In the genomic region with DNA sequence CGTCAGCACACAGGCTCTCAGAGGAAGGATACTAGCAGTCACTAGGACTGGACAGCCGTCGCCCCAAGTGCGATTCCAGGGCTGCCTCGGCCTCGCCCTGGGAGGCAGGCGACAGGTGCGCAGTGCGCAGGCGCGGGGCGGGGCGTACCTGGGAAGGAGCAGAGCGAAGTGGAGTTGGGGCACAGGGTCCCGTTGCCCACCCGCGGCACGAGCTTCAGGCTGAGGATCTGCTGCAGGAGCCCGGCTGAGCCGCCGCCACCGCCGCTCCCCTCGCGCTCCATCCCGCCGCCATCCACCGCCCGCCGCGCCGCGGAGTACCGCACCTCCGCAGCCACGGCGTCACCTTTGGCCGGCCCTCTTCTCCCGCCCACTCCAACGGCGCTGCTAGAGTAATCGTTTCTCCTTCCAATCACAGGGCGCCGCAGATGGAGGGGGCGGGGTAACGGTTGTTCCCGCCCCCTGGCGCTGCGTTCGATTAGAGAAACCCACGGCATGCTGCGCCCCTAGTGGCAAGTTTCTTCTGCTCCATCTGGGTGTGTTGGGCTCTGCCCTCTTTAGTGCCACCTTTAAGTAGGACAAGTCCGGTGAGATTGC, we compare ENCODE assay signal across 8 mouse cellular contexts. TPM values are rescaled to one million over a fixed set of nuclear protein-coding genes. Genes with fewer than 3 reads are reported as not detected.
A peak's percentile ranks its signal among the peaks of the same experiment; 100 is the strongest.
DNase-seq lines count a peak whose midpoint lies in the region; ATAC-seq and TF ChIP-seq lines count a peak whose summit lies in the region.

Tmem170 (minus strand) TSS at position 396 of the 594 bp plus-strand sequence.

- ATAC-seq in common myeloid progenitor, adult 5-6 weeks (replicated peaks; ENCODE audit: low read depth, poor library complexity, severe bottlenecking), result peak; percentile 98
- peak; percentile 99 for ATAC-seq in hindbrain, postnatal 0 days
- ATAC-seq in megakaryocyte, adult 5-6 weeks (ENCODE audit: poor library complexity, severe bottlenecking), result peak; percentile 95

- no peaks in the 10 kb centered on the region for H3K36me3 ChIP-seq in hindbrain, postnatal 0 days (ENCODE audit: insufficient read depth, low read length)

- no peaks in the 10 kb centered on the region for H3K9me3 ChIP-seq in hindbrain, postnatal 0 days (ENCODE audit: low read length)

- under 1% methylated on average over 40 of the region's 53 CpGs for WGBS in hindbrain, postnatal 0 days

- H3K4me2 ChIP-seq in hindbrain, postnatal 0 days (ENCODE audit: low read depth, low read length), result peak within 1 kb of the TSS; percentile 70

- no peaks in the 10 kb centered on the region for H3K4me1 ChIP-seq in hindbrain, postnatal 0 days (ENCODE audit: insufficient read depth, low read length)

- peak; percentile 98 for TF ChIP-seq CTCF in gastrocnemius, adult 2 months (IDR thresholded peaks at IDR 0.05)
- peak; percentile 98 for TF ChIP-seq CTCF in hindbrain, postnatal 0 days (IDR thresholded peaks at IDR 0.05; ENCODE audit: low read depth)
- peak; percentile 99 for TF ChIP-seq CTCF in left cerebral cortex, adult 2 months (IDR thresholded peaks at IDR 0.05)

- intact Hi-C loops in gastrocnemius, adult 2 months (cut with DNase I), result loop anchor here (1.0 kb wide), 1 partner anchor 22 kb away; the partner anchor contains the start of gene Cfdp1
- intact Hi-C loops in left cerebral cortex, adult 2 months (cut with DNase I), result loop anchor here (2.0 kb wide), 1 partner anchor 22 kb away; the partner anchor contains the start of gene Cfdp1

- H3K27ac ChIP-seq in gastrocnemius, adult 2 months, result peak within 1 kb of the TSS; percentile 92
- peak within 1 kb of the TSS; percentile 69 for H3K27ac ChIP-seq in hindbrain, postnatal 0 days
- peak within 1 kb of the TSS; percentile 90 for H3K27ac ChIP-seq in left cerebral cortex, adult 2 months

- H3K27me3 ChIP-seq in hindbrain, postnatal 0 days (ENCODE audit: insufficient read depth, low read length), result no peaks in the 10 kb centered on the region

- DNase-seq in ZHBTc4 (ENCODE audit: low read depth, low spot score), result peak; percentile 99
- DNase-seq in gastrocnemius, adult 2 months, result peak; percentile 98
- DNase-seq in hindbrain, postnatal 0 days (ENCODE audit: low spot score), result peak; percentile 99
- peak; percentile 97 to 98 for DNase-seq in left cerebral cortex, adult 2 months (ENCODE audit: extremely low spot score in 1 of 2, low spot score in 2 of 2)
- peak; percentile 97 to 99 for DNase-seq in right cerebral cortex, adult 2 months (ENCODE audit: low spot score in 2 of 2)
- peak; percentile 98 for DNase-seq in urinary bladder, postnatal 14 days (ENCODE audit: low spot score)

- peak within 1 kb of the TSS; percentile 99 for H3K4me3 ChIP-seq in gastrocnemius, adult 2 months
- H3K4me3 ChIP-seq in hindbrain, postnatal 0 days (ENCODE audit: low read length), result peak within 1 kb of the TSS; percentile 59
- peak within 1 kb of the TSS; percentile 80 for H3K4me3 ChIP-seq in left cerebral cortex, adult 2 months

- H3K9ac ChIP-seq in hindbrain, postnatal 0 days (replicated peaks; ENCODE audit: low read length), result peak within 1 kb of the TSS; percentile 51

RNA-seq across cellular contexts. Expression of gene Tmem170, which starts in this region (rescaled TPM):
- 2.3 and 2.5 TPM in 2 replicates for total RNA-seq in common myeloid progenitor, adult 5-6 weeks (2017)
- total RNA-seq in gastrocnemius, adult 2 months (2021), result 1 to 10 TPM; 2.1 to 2.7 TPM
- 3.2 and 3.5 TPM in 2 replicates for total RNA-seq in hindbrain, postnatal 0 days (2014; rRNA removed)
- polyA plus RNA-seq in hindbrain, postnatal 0 days (2015; fragmentation: Nextera tagmentation; extraction: Ambion mirVana), result 2.3 and 3.0 TPM in 2 replicates
- 1 to 10 TPM; 3.0 to 3.4 TPM for total RNA-seq in left cerebral cortex, adult 2 months (2021)
- total RNA-seq in megakaryocyte, adult 5-6 weeks (2015), result 1.6 and 2.9 TPM in 2 replicates
- 1.4 and 1.8 TPM in 2 replicates for total RNA-seq in megakaryocyte, adult 5-6 weeks (2017)

Comparison
In these comparisons a context has a peak if more than half of its experiments do, and no peak if none do; other contexts are left out.
1. Peak in every context shown above with its lines: DNase-seq, ATAC-seq, H3K4me3 ChIP-seq and H3K27ac ChIP-seq.